Mouse (Mus musculus) heart, postnatal 0 days (tissue): ENCODE results near the gene Eya2.

Experiments
- CTCF ChIP-seq: IDR thresholded peaks from 2 replicates; pipeline ENCODE4 v1.5.1; 2016; ENCODE audit warnings: antibody characterized with exemption, control low read depth, low read depth
- EP300 ChIP-seq: IDR thresholded peaks from 2 replicates; pipeline ENCODE4 v1.6.1; 2016; ENCODE audit warnings: antibody characterized with exemption, low read depth

DNA sequence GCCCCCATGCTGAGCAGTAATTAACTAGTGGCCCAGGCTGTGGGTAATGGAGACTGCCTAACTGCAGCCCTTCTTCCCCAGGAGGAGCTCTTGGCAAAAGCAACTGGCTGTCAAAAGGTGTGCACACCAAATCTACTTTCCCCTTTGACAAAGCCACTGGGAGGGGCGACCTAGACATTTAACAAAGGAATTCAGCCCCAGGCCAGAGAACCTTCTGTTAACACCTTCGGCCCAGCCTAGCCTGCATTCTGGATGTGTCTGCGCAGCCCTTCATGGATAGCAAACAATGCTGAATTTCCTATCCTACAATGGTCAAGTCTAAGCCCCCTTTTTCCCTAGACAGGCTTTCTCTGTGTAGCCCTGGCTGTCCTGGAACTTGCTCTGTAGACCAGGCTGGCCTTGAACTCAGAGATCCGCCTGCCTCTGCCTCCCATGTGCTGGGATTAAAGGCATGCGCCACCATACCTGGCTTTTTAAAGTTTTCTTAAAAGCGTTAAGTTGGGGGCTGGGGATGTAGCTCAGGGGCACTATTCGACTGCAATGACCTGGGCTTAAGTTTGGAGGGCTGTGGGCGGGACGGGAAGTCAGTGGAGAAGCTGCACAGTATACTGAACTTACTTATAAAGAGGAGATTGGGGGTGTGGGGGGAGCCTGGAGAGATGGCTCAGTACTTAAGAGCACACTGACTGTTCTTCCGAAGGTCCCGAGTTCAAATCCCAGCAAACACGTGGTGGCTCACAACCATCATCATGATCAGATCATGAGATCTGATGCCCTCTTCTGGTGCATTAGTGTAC is 213.5 kb downstream of the Eya2 start:
- TF ChIP-seq CTCF (no peak), EP300 (no peak)
